Mouse (Mus musculus): ENCODE measurements around the gene Lrrc8b. TPM values are rescaled to one million over a fixed set of nuclear protein-coding genes. Genes with fewer than 3 reads are reported as not detected.

Lrrc8b gene
- total RNA-seq, 2 experiments from 2014 or later: 121 to 132 TPM

DNA sequence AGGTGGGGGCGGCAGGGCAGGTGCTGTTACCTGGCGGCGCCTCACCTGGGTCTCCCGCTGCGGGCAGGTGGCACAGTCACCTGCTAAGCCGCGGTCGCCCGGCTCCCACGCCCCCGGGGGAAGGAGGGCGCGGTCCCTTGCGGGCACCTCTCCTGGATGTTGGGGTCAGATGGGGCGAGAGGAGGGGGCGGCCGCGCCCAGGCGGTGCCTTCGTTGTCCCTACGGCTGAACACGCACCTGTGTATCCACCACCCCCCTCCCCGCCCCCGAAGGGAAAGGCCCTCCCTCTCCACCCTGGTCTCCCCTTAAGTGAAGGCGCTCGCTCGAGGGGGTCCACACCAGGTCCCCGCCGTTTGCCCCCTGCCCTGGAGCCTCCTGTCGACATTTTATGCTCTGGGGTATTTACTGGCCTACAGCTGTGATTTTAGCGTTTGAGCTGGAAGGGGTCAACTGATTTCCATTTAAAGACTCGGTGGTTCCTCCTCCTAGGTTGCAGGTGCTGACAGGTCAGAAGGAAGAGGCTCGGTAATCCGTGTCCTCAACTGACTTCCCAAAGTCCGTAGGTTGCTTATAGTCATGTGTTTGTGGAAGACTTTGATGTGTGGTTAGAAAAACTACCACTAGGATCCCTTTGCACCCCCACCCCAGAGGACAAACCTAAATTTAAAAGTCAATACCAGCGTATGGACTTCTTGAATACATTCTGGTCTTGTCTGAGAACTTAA lies 538 bp downstream of the Lrrc8b start:
- intact Hi-C loops (cut with DNase I): loop anchor here (5.0 kb wide), 1 partner anchor 76 kb away; no protein-coding TSS in a partner anchor
- DNase-seq (ENCODE audit: low spot score in 2 of 2): no peak

DNA sequence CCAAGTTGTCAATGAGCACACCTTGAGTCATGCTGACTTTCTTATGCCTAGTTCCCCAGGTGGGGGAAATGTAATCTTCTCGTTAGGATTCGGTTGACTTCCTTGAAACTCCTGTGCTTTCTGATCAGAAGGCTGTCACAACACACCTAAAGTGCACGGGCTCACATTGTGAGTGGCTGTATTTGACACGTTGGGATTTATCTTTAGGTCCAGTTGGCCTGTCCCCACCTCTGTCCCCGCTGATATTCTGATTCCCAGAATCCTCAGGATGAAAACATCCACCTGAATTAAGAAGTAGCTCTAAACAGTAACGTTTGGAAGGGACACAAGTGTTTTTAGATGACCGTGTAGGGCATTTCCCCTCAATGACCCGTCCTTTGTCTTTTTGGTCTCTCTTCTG lies 1.6 kb downstream of the Lrrc8b start:
- no peak for DNase-seq (ENCODE audit: low spot score in 2 of 2)
- intact Hi-C loops (cut with DNase I): loop anchor here (5.0 kb wide), 1 partner anchor 75 kb away; no protein-coding TSS in a partner anchor

DNA sequence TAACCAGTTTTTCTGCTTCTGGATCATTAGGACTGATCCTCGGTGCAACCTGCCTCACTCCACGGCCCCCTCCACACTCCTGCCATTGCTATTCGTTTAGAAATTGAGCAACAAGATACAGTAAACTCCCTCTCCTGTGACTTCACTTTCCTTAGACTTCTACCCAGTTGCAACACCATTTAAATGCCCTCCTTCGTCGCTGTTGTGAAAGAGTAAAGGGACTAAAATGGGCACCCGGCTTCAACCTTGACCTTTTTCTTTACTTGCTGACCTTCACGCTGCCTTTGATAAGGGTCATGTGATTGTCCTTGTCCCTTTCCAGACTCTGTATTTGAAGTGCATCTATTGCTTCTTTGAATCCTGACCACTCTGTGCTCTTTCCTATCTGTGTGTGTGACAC lies 2.8 kb downstream of the Lrrc8b start:
- intact Hi-C loops (cut with DNase I): loop anchor here (5.0 kb wide), 1 partner anchor 74 kb away; no protein-coding TSS in a partner anchor
- DNase-seq (ENCODE audit: low spot score in 2 of 2): no peak

DNA sequence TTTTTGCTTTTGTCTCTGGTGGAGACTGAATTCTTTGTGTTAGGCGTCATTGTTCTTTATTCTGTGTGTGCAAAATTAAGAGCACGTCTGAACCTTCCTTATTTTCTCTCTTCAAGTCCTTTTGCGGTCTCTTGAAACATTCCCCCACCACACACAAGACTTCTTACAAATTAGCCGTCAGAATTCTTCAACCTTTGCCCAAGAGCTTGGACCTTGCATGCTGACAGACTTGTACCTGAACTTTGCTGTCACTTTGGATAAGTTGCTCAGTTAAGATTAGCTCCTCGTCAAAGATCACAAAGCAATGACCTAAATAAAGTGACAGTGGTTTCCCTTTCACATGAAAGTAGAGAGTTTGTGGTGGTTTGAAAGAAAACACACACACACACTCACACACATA lies 3.3 kb downstream of the Lrrc8b start:
- intact Hi-C loops (cut with DNase I): loop anchor here (5.0 kb wide), 1 partner anchor 73 kb away; no protein-coding TSS in a partner anchor
- no peak for DNase-seq (ENCODE audit: low spot score in 2 of 2)

DNA sequence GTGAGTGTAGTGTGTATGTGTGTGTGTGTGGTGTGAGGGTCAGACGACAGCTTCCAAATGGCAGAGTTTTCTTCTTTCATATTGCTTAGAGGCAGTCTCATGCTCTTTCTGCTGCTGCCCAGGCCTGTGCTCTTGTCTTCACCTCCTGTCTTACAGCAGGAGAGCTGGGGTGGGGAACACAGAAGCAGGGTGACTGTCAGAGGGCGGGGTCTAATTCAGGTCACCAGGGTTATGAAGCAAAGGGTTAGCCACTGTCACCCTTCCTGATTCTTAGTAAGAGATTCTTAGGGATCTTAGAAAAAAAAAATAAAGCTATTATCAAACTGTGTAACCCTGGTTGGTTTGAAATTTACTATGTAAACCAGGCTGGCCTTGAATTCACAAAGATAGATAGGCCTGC lies 10.0 kb downstream of the Lrrc8b start:
- DNase-seq (ENCODE audit: low spot score in 2 of 2): no peak
- intact Hi-C loops (cut with DNase I): no loop called here

DNA sequence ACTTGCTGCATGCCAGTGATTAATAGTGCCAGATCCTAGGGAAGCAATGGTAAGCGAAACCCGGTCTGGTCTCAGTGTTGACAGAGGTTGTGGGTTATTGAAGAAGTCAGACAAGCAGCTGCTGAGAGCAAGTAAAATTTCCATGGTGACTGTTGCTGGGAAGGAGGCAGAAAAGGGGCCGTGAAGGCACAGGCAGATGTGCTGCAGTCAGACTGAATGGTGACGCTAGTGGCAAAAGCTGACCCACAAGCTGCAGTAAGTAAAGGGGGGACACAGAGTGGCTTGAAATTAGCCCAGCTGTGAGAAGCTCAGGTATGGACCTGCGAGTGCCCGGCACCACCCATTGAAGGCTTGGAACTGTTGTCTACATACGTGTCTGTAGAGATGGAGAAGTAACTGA lies 11.8 kb downstream of the Lrrc8b start:
- DNase-seq (ENCODE audit: low spot score in 2 of 2): no peak
- intact Hi-C loops (cut with DNase I): no loop called here

DNA sequence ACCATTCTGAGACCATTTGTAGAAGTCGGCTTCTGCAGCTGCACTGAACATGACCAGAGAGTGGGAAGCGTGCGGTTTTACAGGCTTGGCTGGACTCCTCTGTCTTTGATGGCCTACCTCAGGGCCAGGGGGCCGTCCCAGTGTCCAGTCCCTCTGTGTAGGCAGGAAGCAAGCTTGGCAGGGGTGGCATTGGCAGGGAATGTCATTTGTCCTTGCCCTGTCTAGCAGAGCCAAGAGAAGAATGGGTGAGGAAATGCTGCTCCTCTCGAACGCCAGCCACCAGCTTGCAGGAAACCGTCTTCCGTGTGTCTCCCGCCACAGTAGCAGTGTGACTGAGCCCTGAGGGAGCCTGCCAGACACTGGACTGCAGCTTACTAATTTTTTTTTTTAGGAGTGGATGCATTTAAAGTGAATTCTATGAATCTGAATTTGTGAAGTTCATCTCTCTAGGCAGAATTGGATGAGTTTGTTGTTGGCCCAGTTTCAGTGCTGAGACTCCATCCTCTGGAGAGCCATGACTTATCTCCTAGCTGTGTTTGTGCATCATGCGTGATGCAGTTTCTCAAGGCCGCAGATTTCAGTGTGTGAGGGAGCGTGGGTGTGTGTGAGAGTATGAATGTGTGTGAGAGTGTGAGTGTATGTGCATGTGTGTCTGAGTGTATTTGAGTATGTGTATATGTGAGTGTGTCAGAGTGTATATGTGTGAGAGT lies 12.8 kb downstream of the Lrrc8b start:
- intact Hi-C loops (cut with DNase I): no loop called here
- DNase-seq (ENCODE audit: low spot score in 2 of 2): peak in 1 of 2 experiments; percentile 26

DNA sequence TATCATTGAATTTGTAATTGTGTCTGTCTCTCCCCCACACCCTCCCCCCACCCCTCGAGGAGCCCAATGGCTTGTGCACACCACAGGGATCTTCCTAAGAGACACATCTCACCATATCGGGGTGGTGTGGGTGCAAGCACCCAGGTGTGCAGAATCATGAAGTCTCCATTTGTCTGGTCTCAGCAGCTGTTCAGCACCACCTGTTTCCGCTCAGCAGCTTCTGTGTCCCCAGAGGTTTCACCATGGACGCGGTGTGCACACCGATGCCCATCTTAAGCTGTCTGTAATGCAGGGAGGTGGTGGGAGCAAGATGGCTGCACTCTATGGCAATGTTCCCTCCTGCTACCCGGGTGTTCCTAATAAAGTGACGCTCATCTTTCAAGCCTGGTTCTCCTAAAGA lies 14.6 kb downstream of the Lrrc8b start:
- intact Hi-C loops (cut with DNase I): no loop called here
- DNase-seq (ENCODE audit: low spot score in 2 of 2): no peak

DNA sequence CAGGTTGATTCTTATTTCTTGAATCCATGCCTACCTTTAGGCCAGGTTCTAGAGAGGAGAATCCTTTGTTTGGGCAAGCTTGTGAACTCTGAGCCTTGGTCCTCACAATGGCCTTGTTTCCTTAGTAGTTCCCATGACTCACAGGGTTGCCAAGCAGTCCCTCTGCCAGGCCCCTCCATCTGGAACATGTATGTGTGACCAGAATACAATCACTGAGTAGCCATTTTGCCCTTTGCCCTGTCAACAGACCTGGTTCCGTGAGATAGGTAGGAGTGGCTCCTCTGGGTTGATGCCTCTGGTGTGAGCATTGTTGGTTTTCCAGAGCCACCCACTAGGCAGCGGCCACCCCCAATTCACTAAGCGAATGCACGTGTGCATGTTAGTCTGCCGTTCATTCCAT lies 24.0 kb downstream of the Lrrc8b start:
- intact Hi-C loops (cut with DNase I): no loop called here
- no peak for DNase-seq (ENCODE audit: low spot score in 2 of 2)

DNA sequence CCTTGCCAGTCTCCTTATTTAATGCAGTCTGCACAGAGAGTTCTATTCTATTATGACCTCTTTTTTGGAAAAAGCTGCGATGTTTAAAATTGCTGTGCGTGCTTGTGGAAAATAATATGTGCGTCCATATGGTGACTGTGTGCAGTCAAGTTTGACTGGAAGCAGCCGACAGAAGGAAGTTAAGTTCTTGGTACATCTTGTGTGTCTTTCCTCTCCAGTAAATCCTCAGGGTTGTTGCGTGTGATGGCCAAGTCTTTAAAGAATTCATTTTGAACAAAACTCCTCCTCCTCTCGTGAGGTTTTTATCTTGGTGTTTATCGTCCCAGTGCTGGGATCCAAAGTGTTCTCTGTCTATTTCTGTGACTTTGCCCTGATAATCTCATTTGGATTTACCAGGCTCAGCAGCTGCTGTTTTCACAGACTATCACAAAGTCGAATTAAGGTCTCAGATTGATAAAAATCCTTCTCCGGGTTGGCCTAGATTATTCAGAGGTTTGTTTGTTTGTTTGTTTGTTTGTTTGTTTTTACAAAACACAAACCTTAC lies 25.5 kb downstream of the Lrrc8b start:
- intact Hi-C loops (cut with DNase I): no loop called here
- peak in 1 of 2 experiments; percentile 39 for DNase-seq (ENCODE audit: low spot score in 2 of 2)

DNA sequence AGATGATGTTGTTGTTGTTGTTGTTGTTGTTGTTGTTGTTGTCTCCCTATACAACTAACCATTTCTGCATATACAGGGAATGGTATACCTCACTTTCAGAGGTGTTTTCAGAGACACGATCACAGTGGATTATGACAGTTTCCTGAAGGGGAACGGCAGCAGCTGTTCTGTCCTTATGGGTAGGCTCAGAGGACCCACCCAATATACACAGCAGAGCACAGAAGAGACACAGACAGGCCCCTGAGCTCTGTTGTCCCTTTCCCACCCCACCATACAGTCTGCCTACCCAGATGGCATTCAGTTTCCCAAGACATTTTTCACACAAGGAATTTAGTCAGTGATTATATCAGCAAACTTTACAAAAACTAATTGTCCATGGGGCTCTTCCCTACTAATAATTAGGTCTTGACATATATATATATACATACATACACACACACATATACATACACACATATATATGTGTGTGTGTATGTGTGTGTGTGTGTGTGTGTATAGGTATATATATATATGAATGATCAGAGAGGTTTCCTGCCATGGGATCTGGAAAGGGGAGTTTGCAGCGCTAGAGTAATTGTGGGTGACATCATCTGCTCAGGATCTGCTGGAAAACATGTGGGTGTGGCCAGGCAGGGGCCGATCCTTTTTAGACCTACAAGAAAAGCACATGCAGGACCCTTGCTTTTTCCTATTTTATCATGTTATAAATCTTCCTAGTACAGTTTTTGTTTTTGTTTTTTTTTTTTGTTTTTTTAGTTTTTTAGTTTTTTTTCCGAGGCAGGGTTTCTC lies 26.8 kb downstream of the Lrrc8b start:
- DNase-seq (ENCODE audit: low spot score in 2 of 2): no peak
- intact Hi-C loops (cut with DNase I): no loop called here

DNA sequence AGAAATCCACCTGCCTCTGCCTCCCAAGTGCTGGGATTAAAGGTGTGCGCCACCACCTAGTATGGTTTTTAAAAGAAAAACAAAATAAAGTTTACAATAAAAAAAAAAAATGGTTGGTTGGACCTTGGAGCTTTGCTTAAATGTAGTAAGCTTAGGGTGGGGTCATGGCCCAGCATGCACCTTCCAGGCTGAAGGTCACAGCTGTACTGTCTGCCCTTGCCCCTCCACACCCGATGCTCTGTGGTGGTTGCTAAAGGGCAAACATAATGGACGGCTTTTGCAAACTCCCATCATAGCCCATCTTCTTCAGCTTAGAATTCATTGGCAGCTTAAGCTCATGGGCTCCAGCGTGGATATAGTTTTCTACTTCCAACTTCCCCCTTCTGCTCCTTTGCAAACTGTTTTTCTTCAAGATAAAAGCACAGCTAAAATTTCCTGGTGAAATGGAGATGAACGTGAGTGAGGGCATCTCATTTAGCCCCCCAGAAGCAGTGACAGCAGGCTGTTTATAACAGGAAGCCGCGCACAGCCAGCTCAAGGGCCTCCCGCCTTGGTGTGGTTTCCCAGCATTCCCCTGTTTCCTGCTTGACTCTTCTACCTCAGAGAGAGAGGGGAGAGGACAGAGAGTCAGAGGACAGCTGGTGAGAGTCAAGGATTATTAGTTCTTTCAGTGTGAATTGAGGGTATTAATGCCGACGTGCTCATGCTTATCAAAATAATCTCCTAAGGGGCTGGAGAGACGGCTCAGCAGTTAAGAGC lies 27.7 kb downstream of the Lrrc8b start:
- no peak for DNase-seq (ENCODE audit: low spot score in 2 of 2)
- intact Hi-C loops (cut with DNase I): no loop called here

DNA sequence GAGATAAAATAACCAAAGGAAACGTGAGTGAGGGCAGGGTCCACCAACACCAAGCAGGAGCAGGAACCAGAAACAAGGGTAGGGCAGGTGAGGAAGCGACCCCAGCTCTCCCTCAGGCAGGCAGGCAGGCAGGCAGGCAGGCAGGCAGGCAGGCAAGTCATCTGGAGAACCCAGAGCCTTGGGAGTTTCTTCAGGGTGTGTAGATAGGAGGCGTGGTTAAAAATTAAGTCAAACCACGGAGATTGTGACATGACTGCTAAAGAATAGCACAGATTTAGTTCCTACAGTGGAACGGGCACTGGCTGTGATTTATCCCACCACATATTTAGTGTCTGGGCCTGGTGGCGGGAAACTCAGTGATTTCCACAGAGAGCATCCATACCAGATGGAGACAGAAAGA lies 30.1 kb downstream of the Lrrc8b start:
- intact Hi-C loops (cut with DNase I): no loop called here
- DNase-seq (ENCODE audit: low spot score in 2 of 2): no peak

DNA sequence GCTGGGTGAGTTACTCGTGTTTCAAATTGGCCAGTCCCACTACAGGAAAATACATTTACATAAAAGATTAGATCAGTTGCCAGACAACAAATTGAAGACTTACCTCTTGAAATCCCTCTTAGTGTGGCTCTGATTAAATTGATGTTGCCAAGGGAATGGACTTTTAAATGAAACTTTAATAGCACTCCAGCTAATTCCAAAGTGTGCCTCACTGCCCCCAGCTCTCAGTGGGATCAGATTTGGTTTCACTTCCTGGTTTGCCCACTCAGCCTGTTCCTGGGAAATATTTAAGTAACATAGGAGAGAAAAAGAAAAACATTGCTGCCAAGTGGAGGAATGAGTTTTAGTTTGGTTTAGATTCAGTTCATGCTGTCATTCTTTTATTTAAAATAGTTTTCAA lies 38.5 kb downstream of the Lrrc8b start:
- intact Hi-C loops (cut with DNase I): no loop called here
- no peak for DNase-seq (ENCODE audit: low spot score in 2 of 2)

DNA sequence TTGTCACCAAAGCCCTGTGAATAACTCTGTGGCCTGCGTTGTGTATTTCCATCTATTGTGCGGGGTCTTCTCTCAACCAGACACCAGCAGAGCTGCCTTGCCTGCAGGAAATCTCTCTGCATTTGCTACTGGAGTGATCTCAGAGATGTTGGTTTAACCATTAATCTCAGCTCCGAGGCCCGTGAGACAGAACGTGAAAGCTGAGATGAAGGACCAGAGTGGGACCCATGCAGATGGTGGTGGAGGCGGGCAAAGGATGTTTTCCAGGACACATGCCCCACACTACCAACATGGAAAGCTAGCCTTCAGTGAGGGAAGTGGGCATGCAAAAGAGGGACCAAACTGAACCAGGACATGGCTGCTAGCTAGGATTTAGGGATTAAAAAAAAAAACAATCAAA lies 43.5 kb downstream of the Lrrc8b start:
- intact Hi-C loops (cut with DNase I): no loop called here
- DNase-seq (ENCODE audit: low spot score in 2 of 2): no peak

DNA sequence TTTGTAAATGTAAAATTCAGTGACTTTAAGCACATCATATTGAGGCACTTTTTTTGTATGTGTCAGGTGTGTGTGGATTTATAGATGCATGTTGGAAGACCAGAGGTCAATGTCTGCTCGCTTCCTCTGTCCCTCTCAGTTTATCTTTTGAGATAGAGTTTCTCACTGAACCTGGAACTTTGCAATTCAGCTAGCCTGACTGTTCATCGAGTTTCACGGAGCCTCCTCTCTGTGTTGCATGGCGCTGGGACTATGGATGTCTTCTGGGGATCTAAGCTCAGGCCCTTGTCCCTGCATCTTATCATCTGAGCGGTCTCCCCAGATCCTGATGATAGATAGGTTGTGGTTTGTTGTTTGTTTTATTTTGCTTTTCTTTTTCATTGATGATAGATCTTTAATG lies 45.0 kb downstream of the Lrrc8b start:
- intact Hi-C loops (cut with DNase I): no loop called here
- no peak for DNase-seq (ENCODE audit: low spot score in 2 of 2)

DNA sequence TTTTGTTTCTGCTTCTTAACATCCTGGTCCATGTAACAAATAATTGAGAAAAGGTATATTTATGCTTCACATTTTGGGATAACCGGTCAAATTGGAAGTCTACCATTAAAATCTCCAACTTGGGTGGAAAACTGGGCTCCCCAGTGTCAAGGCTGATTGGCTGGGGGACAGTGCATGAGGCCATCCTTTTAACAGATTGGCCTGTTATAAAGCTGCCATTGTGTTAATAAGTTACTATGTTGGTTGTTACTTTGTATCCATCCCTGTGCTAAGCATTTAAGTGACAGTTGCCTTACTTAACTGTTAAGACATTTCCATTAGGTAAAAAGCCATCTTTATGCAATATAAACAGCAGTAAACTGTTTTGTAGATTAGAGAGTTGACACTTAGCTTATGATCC lies 45.5 kb downstream of the Lrrc8b start:
- no peak for DNase-seq (ENCODE audit: low spot score in 2 of 2)
- intact Hi-C loops (cut with DNase I): no loop called here

DNA sequence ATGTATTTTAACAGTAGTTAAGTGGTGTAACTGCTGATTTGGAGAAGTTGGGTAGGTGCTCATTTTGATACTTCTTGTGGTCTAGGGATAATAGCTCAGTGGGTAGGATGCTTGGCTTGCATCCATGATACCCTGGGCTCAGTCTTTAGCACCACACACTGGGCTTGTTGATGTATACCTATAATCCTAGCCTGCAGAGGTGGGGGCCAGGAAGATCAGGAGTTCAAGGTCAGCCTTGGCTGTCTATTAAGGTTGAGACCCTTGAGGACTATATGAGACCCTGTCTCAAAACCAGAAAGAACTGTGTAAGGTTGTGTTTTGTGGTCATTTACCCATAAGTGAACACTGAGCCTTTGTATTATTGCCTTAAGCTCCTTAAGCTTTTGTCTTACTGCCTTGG lies 49.1 kb downstream of the Lrrc8b start:
- intact Hi-C loops (cut with DNase I): no loop called here
- no peak for DNase-seq (ENCODE audit: low spot score in 2 of 2)

DNA sequence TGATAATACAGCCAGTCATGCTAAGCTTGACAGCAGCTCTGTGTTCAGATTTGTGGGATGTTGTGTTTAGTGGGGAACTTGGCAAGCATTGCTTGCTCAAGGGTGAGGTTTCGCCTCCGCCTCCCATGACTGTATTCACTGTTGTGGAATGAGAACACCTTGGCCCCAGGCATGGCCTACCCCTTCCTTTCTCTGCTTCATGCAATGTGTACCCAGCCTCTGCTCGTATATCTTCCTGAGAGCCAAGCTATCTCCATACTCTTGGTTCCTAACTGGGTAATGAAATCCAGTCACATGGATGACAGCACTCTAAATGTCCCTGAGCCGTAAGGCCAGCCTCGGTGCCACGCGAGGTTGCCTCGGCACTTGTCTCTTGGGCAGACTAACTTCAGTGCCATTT lies 50.0 kb downstream of the Lrrc8b start:
- no peak for DNase-seq (ENCODE audit: low spot score in 2 of 2)
- intact Hi-C loops (cut with DNase I): no loop called here
